Mouse (Mus musculus): Measurements from ENCODE around the gene Fam111a. TPM values are rescaled to one million over a fixed set of nuclear protein-coding genes. Genes with fewer than 3 reads are reported as not detected.

Gene Fam111a
- polyA plus RNA-seq, 1 experiment, result 6.4 TPM

DNA sequence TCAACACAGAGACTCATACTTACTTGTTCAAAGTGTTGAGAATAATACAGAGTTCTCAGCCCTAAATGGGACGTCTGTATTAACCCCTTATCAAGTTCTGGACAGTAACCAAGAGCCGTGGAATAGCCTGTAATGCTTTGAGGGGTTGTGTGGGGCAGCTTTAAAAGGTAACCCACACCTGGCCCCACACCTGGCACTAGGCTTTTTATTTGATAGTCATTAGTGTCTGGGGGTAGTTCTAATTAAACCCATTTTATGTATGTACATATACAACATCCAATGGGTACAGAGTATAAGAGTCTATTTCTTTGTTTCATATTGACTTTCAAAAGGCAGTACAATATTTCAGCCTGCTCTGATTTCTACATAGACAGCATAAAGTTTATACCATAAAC is 49.6 kb downstream of the Fam111a start:
- TF ChIP-seq POLR2A (IDR thresholded peaks at IDR 0.05; ENCODE audit: borderline replicate concordance, extremely low read depth, insufficient read depth, insufficient read length, poor library complexity, severe bottlenecking) (no peak), CTCF (IDR thresholded peaks at IDR 0.05; ENCODE audit: borderline replicate concordance, extremely low read depth, insufficient read depth, insufficient read length) (no peak)
- no peak for DNase-seq (ENCODE audit: low read depth)

DNA sequence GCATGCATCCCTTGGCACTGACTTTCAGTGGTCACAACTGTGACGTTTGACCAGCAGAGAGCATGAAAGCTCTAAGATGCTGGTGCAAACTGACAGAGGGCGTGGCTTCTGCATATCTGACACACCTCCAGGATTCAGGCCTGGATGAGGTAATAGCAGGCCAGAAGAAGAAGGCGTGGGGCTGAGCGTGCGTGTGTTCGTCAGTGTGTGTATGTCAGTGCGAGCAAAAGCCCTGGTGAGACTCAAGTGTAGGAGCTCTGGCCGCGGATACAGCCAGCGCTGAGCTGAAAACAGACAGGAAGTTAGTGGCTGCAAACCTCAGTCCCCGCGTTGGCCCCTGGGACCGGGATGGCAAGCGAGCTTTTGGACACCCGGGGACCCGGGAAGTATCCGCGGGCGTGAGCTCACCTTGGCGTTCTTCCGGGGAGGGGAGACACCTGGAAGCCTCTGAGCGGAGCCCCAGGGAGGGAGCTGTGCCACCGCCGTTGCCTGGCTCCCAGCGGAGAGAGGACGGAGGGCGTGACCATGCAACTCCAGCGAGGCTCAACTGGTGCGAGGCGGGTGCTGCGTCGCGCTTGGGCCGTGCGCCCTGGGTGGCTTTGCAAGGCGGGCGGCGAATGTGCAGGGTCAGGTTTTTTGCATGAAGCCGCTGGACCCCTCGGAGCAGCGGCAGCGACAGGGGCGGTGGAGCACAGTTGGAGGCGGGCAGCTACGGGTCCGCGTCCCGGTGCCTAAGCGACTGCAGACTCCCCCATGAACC is 50.2 kb downstream of the Fam111a start:
- DNase-seq (ENCODE audit: low read depth), result peak; percentile 88
- TF ChIP-seq CTCF (IDR thresholded peaks at IDR 0.05; ENCODE audit: borderline replicate concordance, extremely low read depth, insufficient read depth, insufficient read length) (peak; percentile 28; the same call in 1 of the 2 replicates), POLR2A (IDR thresholded peaks at IDR 0.05; ENCODE audit: borderline replicate concordance, extremely low read depth, insufficient read depth, insufficient read length, poor library complexity, severe bottlenecking) (no peak)

DNA sequence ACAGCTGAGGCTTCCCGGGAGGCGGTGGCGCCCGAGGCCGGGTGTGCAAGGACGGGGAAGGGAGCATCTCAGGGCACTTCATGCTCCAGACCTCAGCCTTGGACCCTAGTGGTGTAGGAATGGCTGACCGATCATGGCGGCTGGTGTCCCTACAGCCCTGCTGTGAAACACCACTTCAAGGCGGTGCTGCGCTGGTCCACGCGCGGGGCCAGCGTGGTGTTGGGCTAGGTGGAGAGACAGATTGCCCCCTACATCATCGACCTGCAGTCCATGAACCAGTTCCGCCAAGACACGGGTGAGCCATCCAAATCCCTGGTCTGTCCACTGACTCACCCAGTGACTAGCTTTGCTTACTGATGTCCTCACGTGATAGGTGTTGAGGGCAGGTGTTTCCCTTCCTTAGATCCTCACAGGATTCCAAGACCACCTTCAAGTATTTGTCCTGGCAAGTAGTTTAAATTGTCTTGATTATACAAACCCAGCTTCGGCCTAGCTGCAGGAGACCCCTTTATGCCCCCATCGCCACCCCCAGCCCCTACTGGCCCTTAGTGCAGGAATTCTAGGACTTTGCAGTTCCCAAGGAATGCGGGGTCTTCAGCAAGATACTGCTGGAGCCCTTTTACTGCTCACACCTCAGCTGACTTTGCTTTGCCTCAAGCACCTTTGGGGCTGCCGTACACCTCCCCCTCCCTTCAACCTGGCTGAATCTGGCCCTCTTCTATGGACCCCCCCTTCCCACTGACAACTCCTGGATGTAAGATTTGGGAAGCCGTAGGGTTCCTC is 50.9 kb downstream of the Fam111a start:
- peak; percentile 36 for DNase-seq (ENCODE audit: low read depth)
- TF ChIP-seq CTCF (IDR thresholded peaks at IDR 0.05; ENCODE audit: borderline replicate concordance, extremely low read depth, insufficient read depth, insufficient read length) (no peak), POLR2A (IDR thresholded peaks at IDR 0.05; ENCODE audit: borderline replicate concordance, extremely low read depth, insufficient read depth, insufficient read length, poor library complexity, severe bottlenecking) (no peak)

DNA sequence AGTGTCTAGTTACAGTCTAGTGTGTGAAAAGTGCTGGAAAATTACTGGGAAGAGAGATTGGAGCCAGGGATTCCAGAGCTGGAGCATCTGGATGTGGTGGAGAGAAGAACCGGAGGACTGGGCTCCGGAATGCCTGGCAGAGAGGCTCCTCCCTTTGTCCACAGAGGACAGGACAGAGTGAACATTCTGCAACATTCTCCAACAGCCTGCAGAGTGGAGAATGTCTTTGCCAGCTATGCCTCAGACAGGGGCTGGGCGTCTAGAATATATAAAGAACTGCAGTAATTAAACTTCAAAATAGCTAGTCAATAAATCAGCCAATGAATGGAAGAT is 51.5 kb downstream of the Fam111a start:
- no peak for TF ChIP-seq CTCF (IDR thresholded peaks at IDR 0.05; ENCODE audit: borderline replicate concordance, extremely low read depth, insufficient read depth, insufficient read length)
- TF ChIP-seq POLR2A (IDR thresholded peaks at IDR 0.05; ENCODE audit: borderline replicate concordance, extremely low read depth, insufficient read depth, insufficient read length, poor library complexity, severe bottlenecking), result no peak
- no peak for DNase-seq (ENCODE audit: low read depth)

DNA sequence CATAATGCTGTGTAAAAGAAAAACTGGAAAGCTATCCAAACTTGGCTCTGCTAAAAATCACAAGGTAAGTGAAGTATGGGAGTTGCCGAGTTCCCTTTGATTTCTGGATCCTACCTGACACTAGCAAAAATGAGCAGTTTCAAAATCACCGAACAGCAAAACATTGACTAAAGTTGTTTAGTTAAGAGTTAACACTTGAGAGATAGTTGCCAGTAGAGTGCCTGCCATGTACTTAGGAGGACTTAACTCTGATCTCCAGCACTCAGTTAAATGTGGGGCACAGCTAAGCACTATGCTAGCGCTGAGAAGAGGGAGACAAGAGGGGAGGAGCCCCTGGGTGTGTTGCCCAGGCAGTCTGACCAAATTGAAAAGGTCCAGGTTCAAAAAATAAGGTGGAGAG is 53.1 kb downstream of the Fam111a start:
- DNase-seq (ENCODE audit: low read depth), result no peak
- TF ChIP-seq CTCF (IDR thresholded peaks at IDR 0.05; ENCODE audit: borderline replicate concordance, extremely low read depth, insufficient read depth, insufficient read length), result no peak
- no peak for TF ChIP-seq POLR2A (IDR thresholded peaks at IDR 0.05; ENCODE audit: borderline replicate concordance, extremely low read depth, insufficient read depth, insufficient read length, poor library complexity, severe bottlenecking)

DNA sequence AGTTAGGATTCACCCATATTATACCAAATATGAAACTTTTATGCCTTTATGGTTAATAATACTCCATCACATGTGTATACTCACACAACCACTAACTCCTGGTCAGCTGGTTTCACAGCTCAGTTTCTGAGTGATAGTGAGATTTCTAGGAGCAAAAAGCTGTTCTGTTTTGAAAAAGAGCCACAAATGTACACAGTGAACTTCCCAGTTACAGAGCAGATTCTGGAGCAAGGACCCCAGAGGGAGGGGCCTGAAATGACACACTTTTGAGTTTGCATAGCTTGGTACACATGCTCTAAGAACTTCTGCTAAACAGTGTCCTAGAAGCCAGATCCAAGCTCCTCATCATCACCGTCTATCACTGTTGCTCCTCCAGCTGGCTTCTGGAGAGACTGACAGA is 54.1 kb downstream of the Fam111a start, which contains the start of gene Gm4952:
Gm4952 (plus strand) TSS at position 301 of the 400 bp plus-strand sequence.
- TF ChIP-seq POLR2A (IDR thresholded peaks at IDR 0.05; ENCODE audit: borderline replicate concordance, extremely low read depth, insufficient read depth, insufficient read length, poor library complexity, severe bottlenecking), result no peak
- no peak for TF ChIP-seq CTCF (IDR thresholded peaks at IDR 0.05; ENCODE audit: borderline replicate concordance, extremely low read depth, insufficient read depth, insufficient read length)
- DNase-seq (ENCODE audit: low read depth), result no peak

DNA sequence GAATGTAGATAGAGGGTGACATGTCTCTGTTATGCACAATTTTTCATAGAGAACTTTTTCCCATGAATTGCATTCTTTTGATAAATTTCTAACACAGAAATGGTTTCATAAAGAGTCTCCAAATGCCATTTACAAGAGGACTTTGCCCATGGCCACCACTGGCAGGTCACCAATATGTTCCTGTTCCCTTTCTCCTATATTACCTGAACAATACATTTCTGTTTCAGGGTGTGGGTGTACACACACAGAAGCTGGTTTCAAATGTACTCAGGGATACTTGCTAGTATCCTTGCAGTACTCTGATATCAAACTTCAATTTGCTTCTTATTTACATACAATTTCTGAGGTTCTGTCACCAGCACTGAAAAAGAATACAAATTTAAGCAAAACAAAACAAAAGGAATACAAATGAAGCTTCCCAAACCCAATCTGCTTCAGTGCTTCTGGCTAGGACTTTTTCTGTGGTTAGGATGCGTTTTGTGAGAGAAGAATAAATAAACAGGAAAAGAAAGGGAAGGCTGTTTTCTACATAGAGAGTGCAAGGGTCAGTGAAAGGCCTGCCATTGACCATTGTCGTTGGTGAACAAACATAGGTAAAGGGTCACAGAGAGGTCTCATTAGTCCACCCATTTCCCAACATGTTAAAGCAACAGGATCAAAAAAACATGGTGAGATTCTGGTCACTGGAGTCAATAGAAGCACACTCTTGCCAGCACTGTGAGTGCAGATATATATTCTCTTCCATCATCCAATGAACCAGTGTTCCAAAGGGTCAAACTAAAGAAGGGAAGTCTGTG is 55.3 kb downstream of the Fam111a start:
- no peak for TF ChIP-seq POLR2A (IDR thresholded peaks at IDR 0.05; ENCODE audit: borderline replicate concordance, extremely low read depth, insufficient read depth, insufficient read length, poor library complexity, severe bottlenecking)
- TF ChIP-seq CTCF (IDR thresholded peaks at IDR 0.05; ENCODE audit: borderline replicate concordance, extremely low read depth, insufficient read depth, insufficient read length), result no peak

DNA sequence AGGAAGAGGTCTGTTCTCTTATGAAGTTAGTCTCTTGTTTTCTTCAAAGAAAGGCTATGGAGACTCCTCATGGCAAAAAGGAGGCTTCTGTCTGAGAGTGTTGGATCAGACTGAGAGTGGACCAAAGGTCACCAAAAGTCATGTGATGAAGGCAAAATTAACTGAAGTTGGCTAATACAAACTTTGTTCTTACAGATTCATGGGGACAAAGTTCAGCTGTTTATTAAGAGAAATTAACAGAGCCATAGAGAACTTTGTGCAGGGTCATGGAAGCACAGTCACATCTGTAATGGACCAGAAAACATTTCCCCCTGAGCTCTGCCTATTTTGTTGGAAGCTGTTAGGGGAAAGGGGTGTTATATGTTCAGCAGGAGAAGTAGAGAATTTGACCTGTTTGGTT is 62.8 kb downstream of the Fam111a start:
- DNase-seq (ENCODE audit: low read depth), result no peak
- TF ChIP-seq POLR2A (IDR thresholded peaks at IDR 0.05; ENCODE audit: borderline replicate concordance, extremely low read depth, insufficient read depth, insufficient read length, poor library complexity, severe bottlenecking), result no peak
- TF ChIP-seq CTCF (IDR thresholded peaks at IDR 0.05; ENCODE audit: borderline replicate concordance, extremely low read depth, insufficient read depth, insufficient read length), result no peak

More for the DNA sequence above, 55.3 kb downstream of the Fam111a start:
- DNase-seq (ENCODE audit: low read depth), result no peak

DNA sequence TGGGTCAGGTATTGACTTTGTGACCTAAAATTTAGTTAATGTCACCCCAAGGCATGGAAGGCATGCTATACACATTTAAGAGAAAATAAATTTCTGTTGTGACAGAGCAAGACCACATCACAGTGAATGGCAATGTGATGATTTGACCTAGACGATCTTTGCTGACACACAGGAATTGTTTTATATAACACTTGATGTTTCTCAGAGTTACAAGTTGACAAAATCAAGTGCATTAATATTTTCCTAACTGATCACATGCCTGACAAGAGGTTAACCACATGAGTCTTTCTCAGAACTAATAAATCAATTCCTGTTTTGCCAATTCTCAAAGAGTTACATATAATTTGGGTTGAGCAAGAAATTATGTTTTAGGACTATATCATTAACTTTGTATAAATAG is 68.1 kb downstream of the Fam111a start:
- no peak for TF ChIP-seq CTCF (IDR thresholded peaks at IDR 0.05; ENCODE audit: borderline replicate concordance, extremely low read depth, insufficient read depth, insufficient read length)
- no peak for TF ChIP-seq POLR2A (IDR thresholded peaks at IDR 0.05; ENCODE audit: borderline replicate concordance, extremely low read depth, insufficient read depth, insufficient read length, poor library complexity, severe bottlenecking)
- DNase-seq (ENCODE audit: low read depth), result no peak

DNA sequence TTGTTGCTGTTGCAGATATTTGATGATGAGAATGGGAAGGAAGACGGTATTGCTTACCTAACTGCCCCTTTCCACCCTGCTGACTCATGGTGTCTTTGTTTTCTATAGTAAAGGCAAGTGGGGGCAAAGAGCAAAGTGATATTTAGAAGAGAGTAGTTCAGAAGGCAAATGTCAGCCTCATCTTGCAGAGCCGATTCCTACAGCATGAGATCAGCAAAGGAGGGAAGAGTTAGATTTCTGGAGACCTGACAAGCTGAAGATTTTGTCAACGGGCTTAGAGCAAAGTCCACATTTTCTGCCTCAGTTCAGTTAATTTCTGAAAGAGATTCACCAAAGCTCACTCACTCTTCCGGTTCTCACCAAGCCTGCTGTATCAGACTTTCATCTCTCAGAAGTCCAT is 87.6 kb downstream of the Fam111a start, which contains the start of gene Glyat:
Glyat (plus strand) TSS at position 133 of the 400 bp plus-strand sequence.
- no peak for DNase-seq (ENCODE audit: low read depth)

DNA sequence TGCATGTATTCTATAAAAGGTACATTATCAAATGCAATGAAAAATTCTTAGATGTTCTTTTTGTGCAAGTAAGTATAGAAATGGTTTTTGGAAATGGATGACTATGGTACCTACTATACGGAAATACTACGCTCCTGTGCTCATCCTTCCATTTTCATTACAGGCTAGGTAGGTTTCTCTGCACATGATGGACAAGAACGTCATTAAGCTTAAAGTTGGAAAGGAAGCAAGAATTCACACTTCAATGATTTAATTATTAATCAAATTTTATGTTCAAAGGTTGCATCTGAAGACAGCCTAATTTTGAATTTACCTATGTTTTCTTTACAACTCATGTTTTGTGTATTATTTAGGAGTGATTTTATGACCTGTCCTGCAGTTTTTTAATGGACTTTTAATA is 88.7 kb downstream of the Fam111a start:
- DNase-seq (ENCODE audit: low read depth), result no peak
- TF ChIP-seq CTCF (IDR thresholded peaks at IDR 0.05; ENCODE audit: borderline replicate concordance, extremely low read depth, insufficient read depth, insufficient read length), result no peak
- TF ChIP-seq POLR2A (IDR thresholded peaks at IDR 0.05; ENCODE audit: borderline replicate concordance, extremely low read depth, insufficient read depth, insufficient read length, poor library complexity, severe bottlenecking), result no peak

More for the DNA sequence above, 87.6 kb downstream of the Fam111a start, which contains the start of gene Glyat:
- TF ChIP-seq POLR2A (IDR thresholded peaks at IDR 0.05; ENCODE audit: borderline replicate concordance, extremely low read depth, insufficient read depth, insufficient read length, poor library complexity, severe bottlenecking), result no peak
- TF ChIP-seq CTCF (IDR thresholded peaks at IDR 0.05; ENCODE audit: borderline replicate concordance, extremely low read depth, insufficient read depth, insufficient read length), result no peak

Measured in brain, embryonic 14.5 days (tissue).